Mouse (Mus musculus): ENCODE results near the gene Sgms2. TPM values are rescaled to one million over a fixed set of nuclear protein-coding genes. Genes with fewer than 3 reads are reported as not detected.

The Sgms2 gene
- polyA plus RNA-seq, 1 experiment from 2014 or later = 34.6 TPM

Other genes starting within 250 kb of the Sgms2 start
- gene Hadh, start 219.3 kb downstream of the Sgms2 start, polyA plus RNA-seq (2014; fragmentation: Nextera tagmentation; extraction: Ambion mirVana) = 110 and 112 TPM in 2 replicates
- 2.0 and 2.4 TPM in 2 replicates for gene Cyp2u1, start 188.2 kb downstream of the Sgms2 start, polyA plus RNA-seq (2014; fragmentation: Nextera tagmentation; extraction: Ambion mirVana)
- gene Papss1, start 73.4 kb upstream of the Sgms2 start, polyA plus RNA-seq (2014; fragmentation: Nextera tagmentation; extraction: Ambion mirVana) = 111 and 128 TPM in 2 replicates